Mouse (Mus musculus) ES-Bruce4 (cell line): ENCODE results near the gene Slc1a7. TPM values are rescaled to one million over a fixed set of nuclear protein-coding genes. Genes with fewer than 3 reads are reported as not detected.

Experiments
- H3K27ac ChIP-seq: 2 replicates; pipeline ENCODE4 v1.5.1; 2012; ENCODE audit warnings: low read length, inconsistent platforms; ENCODE audit not compliant: insufficient read depth
- H3K27me3 ChIP-seq: 2 replicates; pipeline ENCODE4 v1.6.1; 2012; ENCODE audit warnings: mild to moderate bottlenecking, low read length, inconsistent platforms; ENCODE audit not compliant: control insufficient read depth, poor library complexity, insufficient read depth, severe bottlenecking
- H3K36me3 ChIP-seq: 2 replicates; pipeline ENCODE4 v1.6.1; 2012; ENCODE audit warnings: inconsistent platforms, mild to moderate bottlenecking, low read length, moderate library complexity; ENCODE audit not compliant: control insufficient read depth, poor library complexity, insufficient read depth, severe bottlenecking
- H3K4me1 ChIP-seq: one replicate; pipeline ENCODE4 v1.8.1; 2011; ENCODE audit warnings: low read length; ENCODE audit not compliant: control insufficient read depth, insufficient read depth
- H3K4me3 ChIP-seq: 2 replicates; pipeline ENCODE4 v1.5.1; 2011; ENCODE audit warnings: low read depth, mild to moderate bottlenecking, low read length
- H3K9ac ChIP-seq: 2 replicates; pipeline ENCODE4 v1.6.1; 2012; ENCODE audit warnings: low read depth, mild to moderate bottlenecking, inconsistent platforms; ENCODE audit not compliant: poor library complexity, severe bottlenecking
- H3K9me3 ChIP-seq: replicated peaks from 2 replicates; pipeline ENCODE4 v1.6.1; 2012; ENCODE audit warnings: mild to moderate bottlenecking, low read length, inconsistent platforms; ENCODE audit not compliant: control insufficient read depth, poor library complexity, insufficient read depth, severe bottlenecking
- CTCF ChIP-seq: IDR thresholded peaks from one replicate; pipeline ENCODE4 v1.8.1; 2011; ENCODE audit warnings: low read depth, low read length
- EP300 ChIP-seq: IDR thresholded peaks from 2 replicates; pipeline ENCODE4 v1.6.1; 2011; ENCODE audit warnings: low read depth, low read length; ENCODE audit not compliant: insufficient read depth
- POLR2A ChIP-seq: IDR thresholded peaks from one replicate; pipeline ENCODE4 v1.8.1; 2011; ENCODE audit warnings: low read length; ENCODE audit not compliant: insufficient read depth
- polyA plus RNA-seq: library from polyadenylated mRNA; stranded (reverse); fragments of >200 nt; gene quantifications from 2 replicates; pipeline ENCODE4 v1.2.4, GENCODE M21; 2011; ENCODE audit warnings: low read depth; ENCODE audit not compliant: missing spikeins, insufficient read depth, insufficient read length

Gene Slc1a7
- polyA plus RNA-seq, 1 experiment, result 0.19 TPM

GRCm38 (mm10) chr4:108026193-108026592 is 58.1 kb downstream of the Slc1a7 start:
- Histone ChIP-seq H3K4me1 (peaks cover 5% of the 10 kb centered on the region), H3K27ac (no peak overlapping the region), H3K4me3 (no peak overlapping the region), H3K9ac (no peak overlapping the region), H3K36me3 (no peaks in the 10 kb centered on the region), H3K27me3 (no peaks in the 10 kb centered on the region), H3K9me3 (no peaks in the 10 kb centered on the region)
- no peak for TF ChIP-seq CTCF
- no peak for TF ChIP-seq POLR2A
- no peak for TF ChIP-seq EP300

- no peak overlapping the region for H3K27ac ChIP-seq
- H3K27me3 ChIP-seq, result peaks cover 7% of the 10 kb centered on the region
- peaks cover 2% of the 10 kb centered on the region for H3K4me1 ChIP-seq
These were observed 62.9 kb downstream of the Slc1a7 start for GRCm38 (mm10) chr4:108030888-108031501.

GRCm38 (mm10) chr4:108031502-108032351 is 63.6 kb downstream of the Slc1a7 start:
- Histone ChIP-seq H3K36me3 (no peaks in the 10 kb centered on the region), H3K9me3 (no peaks in the 10 kb centered on the region), H3K4me3 (peak overlapping the region; percentile 36), H3K4me1 (no peaks in the 10 kb centered on the region), H3K9ac (peak overlapping the region; percentile 67), H3K27me3 (peaks cover 7% of the 10 kb centered on the region), H3K27ac (no peak overlapping the region)
- TF ChIP-seq CTCF, result no peak
- no peak for TF ChIP-seq EP300
- no peak for TF ChIP-seq POLR2A

More at GRCm38 (mm10) chr4:108030888-108031501, 62.9 kb downstream of the Slc1a7 start:
- Histone ChIP-seq H3K4me3 (peak overlapping the region; percentile 36), H3K36me3 (no peaks in the 10 kb centered on the region), H3K9me3 (no peaks in the 10 kb centered on the region), H3K9ac (peak overlapping the region; percentile 67)
- TF ChIP-seq POLR2A, result no peak
- no peak for TF ChIP-seq EP300
- no peak for TF ChIP-seq CTCF

GRCm38 (mm10) chr4:108032352-108032849 is 64.3 kb downstream of the Slc1a7 start:
- peak overlapping the region; percentile 36 for H3K4me3 ChIP-seq
- H3K9me3 ChIP-seq, result no peaks in the 10 kb centered on the region
- H3K4me1 ChIP-seq, result no peaks in the 10 kb centered on the region
- H3K27ac ChIP-seq, result no peak overlapping the region
- no peaks in the 10 kb centered on the region for H3K36me3 ChIP-seq
- TF ChIP-seq EP300 (no peak), CTCF (no peak), POLR2A (no peak)
- peaks cover 7% of the 10 kb centered on the region for H3K27me3 ChIP-seq
- peak overlapping the region; percentile 67 for H3K9ac ChIP-seq

GRCm38 (mm10) chr4:108033041-108033764 is 65.1 kb downstream of the Slc1a7 start:
- Histone ChIP-seq H3K27ac (no peak overlapping the region), H3K9ac (no peak overlapping the region), H3K4me3 (no peak overlapping the region), H3K4me1 (no peaks in the 10 kb centered on the region), H3K9me3 (no peaks in the 10 kb centered on the region), H3K36me3 (no peaks in the 10 kb centered on the region), H3K27me3 (peaks cover 7% of the 10 kb centered on the region)
- TF ChIP-seq POLR2A (no peak), EP300 (no peak), CTCF (no peak)
